Mouse (Mus musculus) midbrain, embryonic 14.5 days (tissue): ENCODE results near the gene Slc52a3. TPM values are rescaled to one million over a fixed set of nuclear protein-coding genes. Genes with fewer than 3 reads are reported as not detected.
"Not testable (repeated sequence)": the region's sequence is repeated elsewhere in the genome, so short reads cannot be mapped to it uniquely, and the experiment has no call there.

ENCODE experiments used
- ATAC-seq: fragments of 200-750 bp; cut with Nextera tagmentation; 2 replicates; pipeline ENCODE4 v1.8.0; 2017; ENCODE audit warnings: moderate number of reproducible peaks, moderate library complexity; ENCODE audit not compliant: low FRiP score, low TSS enrichment
- DNase-seq: peaks from one replicate; pipeline ENCODE4 v3.0.0-alpha.2; 2015
- H3K27ac ChIP-seq: fragments of 300-500 bp; sonication (generic); replicated peaks from 2 replicates; pipeline ENCODE4 v1.5.1; 2014; ENCODE audit warnings: mild to moderate bottlenecking, low read depth, low read length, moderate library complexity
- H3K27me3 ChIP-seq: fragments of 300-500 bp; sonication (generic); 2 replicates; pipeline ENCODE4 v1.6.1; 2014; ENCODE audit warnings: low read length, control low read depth, mixed read lengths; ENCODE audit not compliant: control insufficient read depth, insufficient read depth
- H3K36me3 ChIP-seq: fragments of 300-500 bp; sonication (generic); 2 replicates; pipeline ENCODE4 v1.6.1; 2014; ENCODE audit warnings: low read length, control low read depth; ENCODE audit not compliant: control insufficient read depth, insufficient read depth
- H3K4me1 ChIP-seq: fragments of 300-500 bp; sonication (generic); 2 replicates; pipeline ENCODE4 v1.6.1; 2014; ENCODE audit warnings: mild to moderate bottlenecking, antibody characterized with exemption, low read length, control low read depth; ENCODE audit not compliant: control insufficient read depth, insufficient read depth
- H3K4me2 ChIP-seq: fragments of 300-500 bp; sonication (generic); 2 replicates; pipeline ENCODE4 v1.6.1; 2014; ENCODE audit warnings: mild to moderate bottlenecking, low read length, moderate library complexity
- H3K4me3 ChIP-seq: fragments of 300-500 bp; sonication (generic); replicated peaks from 2 replicates; pipeline ENCODE4 v1.5.1; 2014; ENCODE audit warnings: low read depth, low read length
- H3K9ac ChIP-seq: fragments of 300-500 bp; sonication (generic); replicated peaks from 2 replicates; pipeline ENCODE4 v1.6.1; 2014; ENCODE audit warnings: mild to moderate bottlenecking, low read length, moderate library complexity
- H3K9me3 ChIP-seq: fragments of 300-500 bp; sonication (generic); 2 replicates; pipeline ENCODE4 v1.6.1; 2016; ENCODE audit warnings: low read length, control low read depth, mixed read lengths; ENCODE audit not compliant: control insufficient read depth
- WGBS: fragments of 180-500 bp; shearing (Covaris S2); extraction: QIAGEN DNeasy Blood & Tissue Kit; methylation state at CpG from one replicate; pipeline ENCODE4 v1.1.7; 2014; 5-methylcytosine and 5-hydroxymethylcytosine counted together
- polyA plus RNA-seq: library from polyadenylated mRNA; unstranded; fragments of >200 nt; fragmentation: Nextera tagmentation; extraction: Ambion mirVana; gene quantifications from 2 replicates; pipeline ENCODE4 v1.2.1, GENCODE M21; 2014

The Slc52a3 gene
- polyA plus RNA-seq, 1 experiment from 2014 or later = 0.74 TPM

GRCm38 (mm10) chr2:151986958-151987357 is 9.4 kb upstream of the Slc52a3 start:
- Histone ChIP-seq H3K4me2 (no peak overlapping the region), H3K27me3 (no peaks in the 10 kb centered on the region), H3K4me1 (no peaks in the 10 kb centered on the region), H3K9me3 (no peaks in the 10 kb centered on the region), H3K4me3 (no peak overlapping the region), H3K36me3 (no peaks in the 10 kb centered on the region), H3K9ac (no peak overlapping the region), H3K27ac (no peak overlapping the region)
- DNase-seq (no peak), ATAC-seq (no peak)
- 76% methylated on average over 8 of the region's 8 CpGs for WGBS

GRCm38 (mm10) chr2:151988978-151989377 is 7.3 kb upstream of the Slc52a3 start:
- no peak for ATAC-seq
- 63% methylated on average over 2 of the region's 2 CpGs for WGBS
- Histone ChIP-seq H3K9ac (no peak overlapping the region), H3K9me3 (no peaks in the 10 kb centered on the region), H3K27me3 (no peaks in the 10 kb centered on the region), H3K4me3 (no peak overlapping the region), H3K4me2 (no peak overlapping the region), H3K36me3 (no peaks in the 10 kb centered on the region), H3K4me1 (no peaks in the 10 kb centered on the region), H3K27ac (no peak overlapping the region)
- DNase-seq = no peak

GRCm38 (mm10) chr2:151990985-151991394 is 5.3 kb upstream of the Slc52a3 start:
- 30% methylated on average over 1 of the region's 1 CpGs for WGBS
- H3K36me3 ChIP-seq = no peaks in the 10 kb centered on the region
- peaks cover 8% of the 10 kb centered on the region; the same call in 1 of the 2 replicates for H3K27me3 ChIP-seq
- H3K27ac ChIP-seq = no peak overlapping the region
- no peak overlapping the region for H3K4me2 ChIP-seq
- no peak overlapping the region for H3K4me3 ChIP-seq
- DNase-seq (peak; percentile 55), ATAC-seq (peak; percentile 73)
- H3K4me1 ChIP-seq = 0 out of 2 replicates have a peak, but pooled peaks cover 3% of the 10 kb centered on the region
- no peak overlapping the region for H3K9ac ChIP-seq
- H3K9me3 ChIP-seq = no peaks in the 10 kb centered on the region

DNA sequence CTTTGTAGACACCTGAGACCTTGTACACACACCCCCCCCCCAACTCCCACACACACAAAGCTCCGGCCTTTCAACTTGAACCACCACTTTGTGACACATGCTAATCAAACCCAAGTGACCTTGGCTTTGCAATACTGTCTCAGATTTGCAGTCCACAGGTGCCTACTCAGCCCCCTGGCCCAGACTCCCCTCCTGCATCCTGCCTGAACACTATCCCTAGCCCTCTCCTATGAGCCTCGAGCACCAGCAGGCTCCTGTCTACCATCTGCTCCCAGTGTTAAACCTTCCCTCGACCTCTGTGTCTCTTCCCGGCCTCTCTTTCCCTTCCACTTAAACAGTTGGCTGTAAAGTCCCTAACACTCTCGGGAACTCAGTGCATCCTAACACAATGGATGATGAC is 4.9 kb upstream of the Slc52a3 start:
- 0 out of 2 replicates have a peak, but pooled peaks have one; percentile 36 for ATAC-seq
- H3K27ac ChIP-seq = no peak overlapping the region

GRCm38 (mm10) chr2:151994350-151995122 is 1.8 kb upstream of the Slc52a3 start:
- H3K4me3 ChIP-seq = no peak overlapping the region
- H3K9ac ChIP-seq = no peak overlapping the region

More for the DNA sequence above, 4.9 kb upstream of the Slc52a3 start:
- no peaks in the 10 kb centered on the region for H3K9me3 ChIP-seq
- H3K4me1 ChIP-seq = 0 out of 2 replicates have a peak, but pooled peaks cover 3% of the 10 kb centered on the region
- H3K4me3 ChIP-seq = no peak overlapping the region
- peaks cover 12% of the 10 kb centered on the region; the same call in 1 of the 2 replicates for H3K27me3 ChIP-seq
- H3K36me3 ChIP-seq = no peaks in the 10 kb centered on the region
- no peak overlapping the region for H3K4me2 ChIP-seq
- DNase-seq = no peak
- no peak overlapping the region for H3K9ac ChIP-seq
- WGBS = 23% methylated on average over 5 of the region's 5 CpGs

DNA sequence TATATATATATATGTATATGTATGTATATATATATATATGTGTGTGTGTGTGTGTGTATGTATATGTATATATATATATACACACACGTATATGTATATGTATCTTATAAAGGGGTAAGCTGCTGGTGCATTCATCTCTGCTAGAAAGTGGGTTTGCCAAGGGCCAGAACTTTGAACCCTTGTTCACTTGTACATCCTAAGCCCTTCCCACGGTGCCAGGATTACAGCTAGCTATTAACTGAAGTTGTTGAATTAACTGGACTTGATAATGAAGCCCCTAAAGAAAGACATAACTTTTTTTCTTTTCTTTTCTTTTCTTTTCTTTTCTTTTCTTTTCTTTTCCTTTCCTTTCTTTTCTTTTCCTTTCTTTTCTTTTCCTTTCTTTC is 872 bp downstream of the Slc52a3 start:
- ATAC-seq, H3K4me1 ChIP-seq: not testable (repeated sequence)

More at GRCm38 (mm10) chr2:151994350-151995122, 1.8 kb upstream of the Slc52a3 start:
- Histone ChIP-seq H3K4me2 (peak overlapping the region; percentile 48), H3K9me3 (no peaks in the 10 kb centered on the region), H3K27ac (no peak overlapping the region), H3K36me3 (no peaks in the 10 kb centered on the region), H3K27me3 (peaks cover 27% of the 10 kb centered on the region; the same call in 1 of the 2 replicates), H3K4me1 (0 out of 2 replicates have a peak, but pooled peaks cover 3% of the 10 kb centered on the region)
- DNase-seq = peak; percentile 89
- 4% methylated on average over 22 of the region's 22 CpGs for WGBS
- 0 out of 2 replicates have a peak, but pooled peaks have one; percentile 10 for ATAC-seq

DNA sequence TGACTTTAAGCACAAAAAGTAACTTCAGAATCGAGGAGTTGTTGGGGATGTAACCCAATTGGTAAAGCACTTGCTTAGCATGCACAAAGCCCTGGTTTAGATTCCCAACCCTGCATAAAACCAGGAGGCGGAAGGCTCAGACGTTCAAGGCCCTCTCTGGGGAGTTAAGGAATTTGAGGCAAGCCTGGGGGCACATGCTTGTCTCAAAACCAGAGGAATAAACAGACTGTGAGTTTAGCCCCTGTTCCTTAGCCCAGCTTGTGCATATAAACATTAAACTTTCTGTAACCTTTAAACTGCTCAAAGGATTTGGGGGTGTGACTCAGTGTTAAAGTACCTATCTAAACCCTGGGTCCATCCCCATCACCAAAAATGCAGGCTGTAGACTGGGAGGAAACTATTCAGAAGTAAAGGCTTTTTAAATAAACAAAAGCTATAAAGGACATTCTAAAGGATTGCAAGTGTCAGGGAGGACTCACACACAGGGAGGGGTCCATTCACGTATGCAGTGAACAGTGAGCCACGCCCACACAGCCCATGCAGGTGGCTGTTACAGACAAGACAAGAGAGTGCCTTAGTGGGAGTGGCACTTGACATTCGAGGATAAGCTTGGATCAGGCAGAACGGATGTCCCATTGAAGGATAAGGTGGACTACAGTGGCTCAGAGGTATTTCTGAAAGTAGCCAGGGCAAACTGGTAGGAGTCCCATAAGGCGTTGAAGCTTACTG is 1.6 kb downstream of the Slc52a3 start:
- peaks cover 27% of the 10 kb centered on the region; the same call in 1 of the 2 replicates for H3K27me3 ChIP-seq
- H3K27ac ChIP-seq = no peak overlapping the region
- H3K9me3 ChIP-seq = no peaks in the 10 kb centered on the region
- H3K4me1 ChIP-seq = 0 out of 2 replicates have a peak, but pooled peaks cover 3% of the 10 kb centered on the region
- H3K4me2 ChIP-seq = no peak overlapping the region
- 47% methylated on average over 8 of the region's 8 CpGs for WGBS
- ATAC-seq (no peak), DNase-seq (no peak)
- H3K9ac ChIP-seq = no peak overlapping the region
- no peaks in the 10 kb centered on the region for H3K36me3 ChIP-seq
- no peak overlapping the region for H3K4me3 ChIP-seq

More for the DNA sequence above, 872 bp downstream of the Slc52a3 start:
- DNase-seq, H3K4me2 ChIP-seq, H3K9me3 ChIP-seq, H3K9ac ChIP-seq, H3K36me3 ChIP-seq, H3K4me3 ChIP-seq, H3K27ac ChIP-seq: not testable (repeated sequence)
- WGBS = 56% methylated on average over 2 of the region's 2 CpGs
- H3K27me3 ChIP-seq = peaks cover 27% of the 10 kb centered on the region; the same call in 1 of the 2 replicates

DNA sequence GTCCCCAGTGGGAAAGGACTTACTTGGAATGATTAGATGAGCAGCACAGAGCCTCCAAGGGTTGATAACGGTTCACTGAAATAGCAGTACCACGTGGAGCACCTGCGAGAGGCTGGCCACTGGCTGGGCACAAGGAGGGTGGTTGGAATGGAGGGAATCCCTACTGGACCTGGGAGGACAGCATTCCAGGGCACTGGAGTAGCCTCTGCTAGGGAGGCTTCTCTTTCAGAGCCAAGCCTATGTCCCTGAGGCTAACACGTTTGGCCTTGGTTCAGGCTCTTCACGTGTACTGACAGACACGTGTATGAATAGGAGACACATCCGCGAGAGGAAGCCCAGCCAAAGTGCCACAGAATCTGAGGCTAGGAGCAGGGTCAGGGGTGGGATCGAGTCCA is 2.2 kb downstream of the Slc52a3 start:
- 67% methylated on average over 9 of the region's 9 CpGs for WGBS
- no peak for ATAC-seq
- Histone ChIP-seq H3K36me3 (no peaks in the 10 kb centered on the region), H3K27me3 (peaks cover 27% of the 10 kb centered on the region; the same call in 1 of the 2 replicates), H3K9me3 (no peaks in the 10 kb centered on the region), H3K4me2 (no peak overlapping the region), H3K4me1 (0 out of 2 replicates have a peak, but pooled peaks cover 3% of the 10 kb centered on the region), H3K4me3 (no peak overlapping the region), H3K9ac (no peak overlapping the region), H3K27ac (no peak overlapping the region)
- DNase-seq = no peak
